Mouse (Mus musculus): Measurements from ENCODE around the gene Fibp.
"Not testable (repeated sequence)": the region's sequence is repeated elsewhere in the genome, so short reads cannot be mapped to it uniquely, and the experiment has no call there.

The Fibp gene

DNA sequence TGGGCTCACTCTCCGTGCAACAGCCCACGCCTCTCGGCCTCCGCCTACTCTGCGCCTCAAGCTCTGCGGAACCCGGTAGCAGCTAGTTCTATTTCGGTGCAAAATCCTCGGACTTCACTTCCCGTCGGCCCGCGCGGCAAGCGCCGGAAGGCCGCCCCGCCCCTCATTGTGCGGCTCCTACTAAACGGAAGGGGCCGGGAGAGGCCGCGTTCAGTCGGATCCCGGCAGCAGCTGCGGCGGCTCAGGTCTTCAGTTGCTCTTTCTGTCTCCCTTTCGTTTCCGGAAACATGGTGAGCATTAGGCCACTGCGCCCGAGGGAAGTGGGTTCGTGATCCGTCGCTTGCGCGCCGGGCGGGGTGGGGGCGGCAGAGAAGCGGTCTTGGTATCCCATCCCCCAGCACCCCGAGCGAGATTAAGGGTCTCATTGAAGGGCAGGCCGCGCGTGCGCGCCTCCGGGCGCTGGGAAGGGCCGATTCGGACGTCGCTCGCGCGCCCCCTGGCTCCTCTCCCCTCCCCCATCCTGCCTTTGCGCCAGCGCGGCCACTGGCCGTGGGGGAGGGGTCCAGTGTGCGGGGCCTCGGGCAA lies 30.0 kb downstream of the Fibp start, which contains the start of gene Cfl1:
Cfl1 (plus strand) TSS at position 143 of the 585 bp plus-strand sequence.
- peak; percentile 98 for DNase-seq

DNA sequence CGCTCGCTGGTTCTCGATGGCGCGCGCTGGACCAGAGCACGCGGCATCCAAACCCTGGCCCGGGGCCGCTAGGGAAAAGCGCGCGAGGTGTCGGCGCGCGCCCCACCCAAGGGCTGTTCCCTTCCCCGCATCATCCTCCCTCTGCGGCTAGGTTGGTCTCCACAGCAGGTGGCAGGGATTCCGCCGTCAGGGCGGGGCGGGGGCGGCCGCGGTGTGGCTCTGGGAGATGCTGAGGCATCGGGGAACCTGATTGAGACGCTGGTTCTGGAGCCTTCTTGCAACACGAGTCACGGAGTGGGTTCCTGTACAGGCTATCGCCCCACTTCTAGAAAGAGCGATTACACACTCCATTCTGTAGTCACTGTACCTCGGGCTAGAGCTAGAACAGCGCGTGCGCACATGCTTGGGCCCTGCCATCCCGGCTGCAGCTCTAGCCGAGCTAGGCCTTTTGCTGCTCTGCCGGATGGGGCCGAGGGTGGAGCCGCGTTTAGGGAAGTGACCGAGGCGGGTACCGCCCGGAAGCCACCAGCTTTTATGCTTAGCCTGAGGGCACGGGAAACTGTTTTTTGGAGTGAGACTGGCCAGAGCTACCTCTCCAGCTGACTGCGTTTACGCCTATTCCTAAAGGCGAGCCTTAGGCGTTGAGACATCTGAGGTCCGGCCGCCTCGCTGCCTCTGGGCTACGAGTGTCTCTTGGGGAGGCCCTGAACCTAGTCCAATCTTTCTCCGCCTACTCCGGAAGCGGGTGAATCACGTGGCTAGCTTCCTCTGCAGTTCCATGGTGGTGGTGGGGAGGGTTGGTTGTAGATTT lies 30.7 kb downstream of the Fibp start:
- peak; percentile 93 for DNase-seq

GRCm38 (mm10) chr19:5492641-5493040 lies 32.2 kb downstream of the Fibp start:
- DNase-seq = no peak

- DNase-seq = not testable (repeated sequence)
Observed at GRCm38 (mm10) chr19:5493301-5493721, 32.9 kb downstream of the Fibp start.

DNA sequence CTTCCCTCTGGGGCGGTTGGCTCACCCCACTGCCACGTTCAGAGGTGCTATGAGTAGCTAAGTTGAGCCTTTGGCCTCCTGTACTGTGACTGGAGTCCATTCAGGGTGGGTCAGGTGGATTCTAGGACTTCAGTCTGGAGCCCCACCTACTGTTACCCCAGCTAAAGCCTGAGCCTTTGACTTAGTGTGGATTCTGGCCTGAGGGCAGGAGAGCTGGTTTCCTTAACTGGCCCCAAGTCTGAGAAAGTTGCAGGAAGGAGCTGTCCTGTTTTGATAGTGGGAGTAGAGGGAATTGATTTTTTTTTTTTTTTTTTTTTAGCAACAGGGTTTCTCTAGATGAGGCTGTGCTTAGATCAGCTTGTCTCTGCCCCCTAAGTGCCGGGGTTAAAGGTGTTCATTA lies 33.9 kb downstream of the Fibp start:
- no peak for DNase-seq

DNA sequence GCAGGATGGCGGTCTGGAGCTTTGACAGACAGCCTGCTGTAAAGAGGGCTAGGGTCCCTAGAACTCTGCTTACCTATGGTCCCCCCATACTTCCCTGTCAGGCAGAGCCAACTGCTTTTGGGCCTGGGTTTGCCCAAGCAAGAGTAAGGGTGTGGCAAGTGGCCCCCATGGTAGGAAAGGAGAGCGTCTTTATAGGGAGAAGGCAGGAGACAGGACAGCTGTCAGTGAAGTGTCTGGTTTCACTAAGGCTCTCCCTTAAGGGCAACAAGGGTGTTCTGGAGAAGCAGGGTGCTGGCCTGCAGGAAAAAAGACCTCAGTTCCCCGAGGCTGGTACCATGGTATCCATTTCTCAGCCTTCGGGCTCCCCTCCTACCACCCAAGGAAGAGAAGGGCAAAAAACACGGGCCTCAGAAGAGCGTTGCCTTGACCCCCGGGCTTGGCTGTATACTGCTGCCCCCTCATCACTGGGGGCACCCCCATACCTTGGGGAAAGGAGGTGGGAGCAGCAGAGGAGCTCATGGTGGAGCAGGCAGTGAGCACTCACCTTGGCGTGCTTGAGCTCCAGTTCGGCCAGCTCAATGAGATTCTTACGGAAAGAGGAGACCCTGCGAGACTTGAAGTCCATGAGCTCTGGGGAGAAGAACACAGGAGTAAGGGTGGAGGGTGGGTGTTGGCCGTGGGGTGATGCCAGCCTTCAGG lies 35.1 kb downstream of the Fibp start:
- no peak for DNase-seq

- no peak for DNase-seq
Observed at GRCm38 (mm10) chr19:5496052-5496370, 35.6 kb downstream of the Fibp start.

- DNase-seq = no peak
Observed at GRCm38 (mm10) chr19:5500330-5500875, 40.0 kb downstream of the Fibp start.

- DNase-seq = no peak
Observed at GRCm38 (mm10) chr19:5503687-5504086, 43.3 kb downstream of the Fibp start, which contains the start of gene 1700020D05Rik. 1700020D05Rik (minus strand) TSS chr19:5503787.

GRCm38 (mm10) chr19:5510031-5511026 lies 49.9 kb downstream of the Fibp start, which contains the start of gene Snx32:
Snx32 (minus strand) TSS chr19:5510538.
- DNase-seq = peak; percentile 98

DNA sequence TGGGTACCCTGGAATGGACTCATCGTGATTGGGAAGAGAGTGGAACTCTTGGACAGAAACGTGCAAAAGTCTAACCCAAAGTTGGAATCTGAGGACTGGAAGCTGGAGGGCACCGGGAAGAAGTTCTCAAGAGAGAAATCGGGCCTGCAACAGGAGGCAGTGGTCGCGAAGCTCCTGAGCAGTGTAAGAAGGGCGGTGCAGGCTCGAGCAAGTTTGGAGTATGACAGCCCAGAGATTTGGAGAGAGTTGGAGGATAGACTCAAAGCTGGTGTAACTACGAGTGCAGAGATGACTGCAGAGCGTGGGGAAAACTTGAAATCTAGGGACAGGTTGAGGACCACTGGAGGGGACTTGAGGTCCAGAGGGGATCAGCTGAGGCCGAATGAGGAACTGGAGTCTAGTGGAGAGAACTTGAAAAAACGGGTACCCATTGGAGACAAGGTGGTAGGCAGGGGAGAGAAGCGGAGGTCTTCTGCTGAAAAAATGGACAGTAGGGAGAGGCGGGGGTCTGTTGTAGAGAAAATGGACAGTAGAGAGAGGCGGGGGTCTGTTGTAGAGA lies 50.7 kb downstream of the Fibp start:
- DNase-seq = no peak

GRCm38 (mm10) chr19:5512091-5513004 lies 51.9 kb downstream of the Fibp start:
- DNase-seq = no peak

- no peak for DNase-seq
Observed at GRCm38 (mm10) chr19:5513005-5513349, 52.6 kb downstream of the Fibp start.

All from lung, postnatal 10 days (tissue).